Comparison of ENCODE assay signal across 9 mouse cellular contexts in the genomic region with DNA sequence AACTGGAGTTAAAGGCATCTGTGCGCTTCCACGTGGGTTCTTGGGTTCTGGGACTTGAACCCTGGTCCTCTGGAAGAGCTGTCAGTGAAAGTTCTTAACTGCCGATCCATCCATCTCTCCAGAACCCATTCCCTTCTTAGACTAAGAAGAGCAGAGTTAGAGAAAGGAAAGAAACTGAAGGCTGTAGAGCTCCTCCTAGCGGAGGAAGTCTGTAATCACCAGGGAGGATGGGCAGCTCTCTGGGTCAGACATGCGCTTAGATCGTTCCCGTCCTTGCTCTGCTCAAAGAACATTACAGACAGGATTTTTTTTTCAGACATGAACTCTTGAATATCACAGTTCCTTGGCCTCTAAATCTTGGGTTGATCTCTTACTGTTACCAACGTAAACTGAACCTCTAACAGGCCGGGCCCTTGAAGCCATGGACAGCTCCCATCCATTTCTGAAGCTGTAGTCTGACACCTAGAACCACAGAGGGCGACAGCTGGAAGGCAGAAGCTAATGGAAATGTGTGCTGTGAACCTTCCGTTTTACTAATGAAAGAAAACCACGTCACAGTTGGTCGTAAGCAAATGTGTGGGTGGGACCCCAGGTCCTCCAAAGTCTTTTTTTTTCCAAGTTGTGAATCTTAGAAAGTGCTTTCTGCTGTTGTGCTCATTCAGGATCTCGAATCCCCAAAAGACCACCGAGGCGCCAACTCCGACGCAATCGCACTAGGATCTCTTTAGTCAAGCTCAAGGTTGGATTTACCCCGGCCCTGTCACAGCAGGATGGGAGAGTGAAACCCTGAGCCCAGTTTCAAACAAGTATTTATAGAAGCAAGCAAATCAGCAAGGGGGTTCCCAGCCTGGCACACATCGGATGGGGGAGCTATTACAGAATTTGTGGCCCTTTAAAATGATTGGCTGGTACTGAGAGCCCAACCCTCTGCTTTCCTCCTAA. TPM values are rescaled to one million over a fixed set of nuclear protein-coding genes. Genes with fewer than 3 reads are reported as not detected.
DNase-seq lines count a peak whose midpoint lies in the region; ATAC-seq and TF ChIP-seq lines count a peak whose summit lies in the region.
"Had no signal": no experiment of that assay in that cellular context is flagged by ENCODE, and none has a peak within 500 bp of the region (broad histone marks: within the 10 kb centered on the region; RNA-seq: fewer than 3 reads in every experiment).

No protein-coding gene starts in this region.

- peak; percentile 50 for TF ChIP-seq CTCF in forebrain, postnatal 0 days (IDR thresholded peaks at IDR 0.05; ENCODE audit: low read depth)
- peak; percentile 69 for TF ChIP-seq CTCF in bone marrow macrophage, adult 2 months (IDR thresholded peaks at IDR 0.05; ENCODE audit: low read depth, low read length)

- no peak overlapping the region for H3K4me3 ChIP-seq in forebrain, postnatal 0 days (ENCODE audit: low read depth, low read length)
- H3K4me3 ChIP-seq in forebrain, embryonic 13.5 days, result no peak overlapping the region
- no peak overlapping the region for H3K4me3 ChIP-seq in bone marrow macrophage, adult 2 months (ENCODE audit: insufficient read depth, low read length)

- no peaks in the 10 kb centered on the region for H3K9me3 ChIP-seq in forebrain, postnatal 0 days (ENCODE audit: low read length)
- no peaks in the 10 kb centered on the region for H3K9me3 ChIP-seq in forebrain, embryonic 13.5 days (replicated peaks)

- no peak overlapping the region for H3K9ac ChIP-seq in forebrain, postnatal 0 days
- H3K9ac ChIP-seq in forebrain, embryonic 13.5 days, result no peak overlapping the region

- DNase-seq in forebrain, postnatal 0 days, result no peak
- peak; percentile 64 for DNase-seq in 3T3-L1 (ENCODE audit: low read depth, low spot score)
- DNase-seq in heart, postnatal 36 days, result peak; percentile 11 to 24
- peak; percentile 68 for DNase-seq in naive thymus-derived CD4-positive, alpha-beta T cell, adult 2 months (ENCODE audit: low read depth)
- DNase-seq in left cerebral cortex, postnatal 4 days, result no peak
- no peak for DNase-seq in urinary bladder, postnatal 14 days (ENCODE audit: low spot score)

- 70% methylated on average over 21 of the region's 21 CpGs for WGBS in forebrain, postnatal 0 days
- 66% methylated on average over 21 of the region's 21 CpGs for WGBS in forebrain, embryonic 13.5 days

- ATAC-seq in forebrain, postnatal 0 days, result no peak
- no peak for ATAC-seq in forebrain, embryonic 13.5 days

- H3K36me3 ChIP-seq in forebrain, postnatal 0 days (ENCODE audit: insufficient read depth), result no peaks in the 10 kb centered on the region
- H3K36me3 ChIP-seq in forebrain, embryonic 13.5 days (ENCODE audit: poor library complexity, severe bottlenecking), result no peaks in the 10 kb centered on the region

- TF ChIP-seq POLR2A in bone marrow macrophage, adult 2 months (IDR thresholded peaks at IDR 0.05; ENCODE audit: borderline replicate concordance, low read depth, low read length), result no peak

- no peak overlapping the region for H3K27ac ChIP-seq in forebrain, postnatal 0 days (ENCODE audit: low read depth, low read length)
- no peak overlapping the region for H3K27ac ChIP-seq in forebrain, embryonic 13.5 days
- no peak overlapping the region for H3K27ac ChIP-seq in bone marrow macrophage, adult 2 months (ENCODE audit: insufficient read depth, low read depth, low read length)

- no peaks in the 10 kb centered on the region for H3K27me3 ChIP-seq in forebrain, postnatal 0 days (ENCODE audit: insufficient read depth, low read length)
- H3K27me3 ChIP-seq in forebrain, embryonic 13.5 days, result no peaks in the 10 kb centered on the region

- no peaks in the 10 kb centered on the region for H3K4me1 ChIP-seq in forebrain, postnatal 0 days (ENCODE audit: insufficient read depth)
- H3K4me1 ChIP-seq in forebrain, embryonic 13.5 days, result 0 out of 2 replicates have a peak, but pooled peaks cover 12% of the 10 kb centered on the region
- peaks cover 4% of the 10 kb centered on the region for H3K4me1 ChIP-seq in bone marrow macrophage, adult 2 months (ENCODE audit: control insufficient read depth, insufficient read depth, low read length)

- no peak overlapping the region for H3K4me2 ChIP-seq in forebrain, postnatal 0 days (ENCODE audit: low read depth)
- H3K4me2 ChIP-seq in forebrain, embryonic 13.5 days, result no peak overlapping the region

- intact Hi-C loops in heart, postnatal 36 days (cut with DNase I), result loop anchor here (1.0 kb wide), 1 partner anchor 182 kb away; no protein-coding TSS in a partner anchor
- intact Hi-C loops in left cerebral cortex, postnatal 4 days (cut with DNase I), result no loop called here

RNA-seq across cellular contexts. Expression of a gene that starts 55.7 kb away (rescaled TPM):
- total RNA-seq in forebrain, postnatal 0 days (2014; rRNA removed), result not detected in 2 replicates
- not detected in 2 replicates for polyA plus RNA-seq in forebrain, postnatal 0 days (2015; fragmentation: Nextera tagmentation; extraction: Ambion mirVana)
- not detected in 2 replicates for polyA plus RNA-seq in forebrain, embryonic 13.5 days (2015; fragmentation: Nextera tagmentation; extraction: Ambion mirVana)
- not detected in 2 replicates for polyA plus RNA-seq in bone marrow macrophage, adult 2 months (2012; ENCODE audit: insufficient read depth, insufficient read length, missing spikeins)
- total RNA-seq in heart, postnatal 36 days (2021), result not detected
- not detected for total RNA-seq in left cerebral cortex, postnatal 4 days (2021)
- polyA plus RNA-seq: limb, embryonic 14.5 days had no signal

Comparison
In these comparisons a context has a peak if more than half of its experiments do, and no peak if none do; other contexts are left out.
1. DNase-seq: peak in 3T3-L1 (single experiment), heart, postnatal 36 days (2 of 2) and naive thymus-derived CD4-positive, alpha-beta T cell, adult 2 months (single experiment); none in forebrain, postnatal 0 days (single experiment), left cerebral cortex, postnatal 4 days (single experiment) and urinary bladder, postnatal 14 days (single experiment).